Mouse (Mus musculus): ENCODE data around the gene Hyal2.
A peak's percentile ranks its signal among the peaks of the same experiment; 100 is the strongest.

The Hyal2 gene

GRCm38 (mm10) chr9:107590773-107591060 lies 23.0 kb downstream of the Hyal2 start:
- no peak for DNase-seq

GRCm38 (mm10) chr9:107593101-107593976 lies 25.6 kb downstream of the Hyal2 start:
- DNase-seq: no peak

GRCm38 (mm10) chr9:107594281-107595062 lies 26.7 kb downstream of the Hyal2 start:
- no peak for DNase-seq

- peak; percentile 41 for DNase-seq
Observed at GRCm38 (mm10) chr9:107596619-107597569, 29.1 kb downstream of the Hyal2 start.

- DNase-seq: no peak
Observed at GRCm38 (mm10) chr9:107598385-107598784, 30.6 kb downstream of the Hyal2 start.

- DNase-seq: no peak
Observed at GRCm38 (mm10) chr9:107599433-107599832, 31.7 kb downstream of the Hyal2 start.

GRCm38 (mm10) chr9:107599842-107600241 lies 32.1 kb downstream of the Hyal2 start:
- DNase-seq: peak; percentile 63

GRCm38 (mm10) chr9:107600745-107601144 lies 33.0 kb downstream of the Hyal2 start:
- DNase-seq: peak; percentile 47

GRCm38 (mm10) chr9:107601275-107601674 lies 33.5 kb downstream of the Hyal2 start:
- no peak for DNase-seq

- peak; percentile 97 for DNase-seq
Observed at GRCm38 (mm10) chr9:107602068-107602648, 34.4 kb downstream of the Hyal2 start.

- no peak for DNase-seq
Observed at GRCm38 (mm10) chr9:107603251-107603650, 35.5 kb downstream of the Hyal2 start.

- DNase-seq: peak; percentile 74
Observed at GRCm38 (mm10) chr9:107605041-107605661, 37.4 kb downstream of the Hyal2 start.

GRCm38 (mm10) chr9:107606591-107606990 lies 38.8 kb downstream of the Hyal2 start:
- peak; percentile 80 for DNase-seq

GRCm38 (mm10) chr9:107607036-107607435 lies 39.3 kb downstream of the Hyal2 start:
- DNase-seq: peak; percentile 55

GRCm38 (mm10) chr9:107607653-107608245 lies 40.0 kb downstream of the Hyal2 start:
- peak; percentile 54 for DNase-seq

- DNase-seq: peak; percentile 71
Observed at GRCm38 (mm10) chr9:107608741-107609432, 41.1 kb downstream of the Hyal2 start, which contains the start of gene Sema3b. Gene Sema3b, minus strand, starts transcription at chr9:107609229.

GRCm38 (mm10) chr9:107609433-107609830 lies 41.7 kb downstream of the Hyal2 start:
- DNase-seq: no peak

- DNase-seq: no peak
Observed at GRCm38 (mm10) chr9:107611456-107612190, 43.9 kb downstream of the Hyal2 start.

GRCm38 (mm10) chr9:107612191-107612944 lies 44.6 kb downstream of the Hyal2 start:
- peak; percentile 100 for DNase-seq

Data from kidney, postnatal 10 days (tissue).